ENCODE assay signal across 12 mouse cellular contexts in the genomic region with DNA sequence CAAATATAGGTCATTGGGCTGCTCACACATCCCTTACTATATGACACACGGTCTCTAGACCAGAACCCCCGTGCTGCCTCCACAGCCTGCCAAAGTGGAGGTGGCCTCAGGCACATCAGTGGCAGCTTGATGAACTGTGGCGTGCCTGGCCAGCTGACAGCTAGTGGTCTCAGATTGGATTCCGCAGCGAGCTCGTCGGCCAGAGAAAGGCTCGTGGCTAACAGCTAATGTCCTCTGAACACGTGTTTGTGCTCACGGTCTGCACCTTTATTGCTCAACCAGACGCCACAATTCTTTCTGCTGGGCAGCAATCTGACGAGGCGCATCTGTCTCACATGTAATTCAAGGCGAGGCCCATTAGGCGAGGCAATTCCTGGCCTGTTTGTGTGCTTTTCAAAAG.
A peak's percentile ranks its signal among the peaks of the same experiment; 100 is the strongest.
DNase-seq lines count a peak whose midpoint lies in the region; ATAC-seq and TF ChIP-seq lines count a peak whose summit lies in the region.
"Had no signal": no experiment of that assay in that cellular context is flagged by ENCODE, and none has a peak within 500 bp of the region (broad histone marks: within the 10 kb centered on the region; RNA-seq: fewer than 3 reads in every experiment).

No protein-coding gene starts in this region.

- no peaks in the 10 kb centered on the region for H3K27me3 ChIP-seq in heart, embryonic 13.5 days (replicated peaks)
- H3K27me3 ChIP-seq in heart, embryonic 11.5 days (ENCODE audit: control insufficient read depth, insufficient read depth, low read length): no peaks in the 10 kb centered on the region
- H3K27me3 ChIP-seq in hindbrain, postnatal 0 days (ENCODE audit: insufficient read depth, low read length): no peaks in the 10 kb centered on the region
- H3K27me3 ChIP-seq in midbrain, embryonic 16.5 days (ENCODE audit: control insufficient read depth, insufficient read depth, low read depth, low read length): no peaks in the 10 kb centered on the region; the same call in 1 of the 2 replicates

- H3K9ac ChIP-seq in heart, embryonic 13.5 days: 0 out of 2 replicates have a peak overlapping the region, but pooled peaks have one; percentile 6
- no peak overlapping the region for H3K9ac ChIP-seq in heart, embryonic 11.5 days (ENCODE audit: low read depth, low read length)
- H3K9ac ChIP-seq in hindbrain, postnatal 0 days (replicated peaks; ENCODE audit: low read length): no peak overlapping the region
- H3K9ac ChIP-seq in midbrain, embryonic 16.5 days (ENCODE audit: low read depth, low read length): 0 out of 2 replicates have a peak overlapping the region, but pooled peaks have one; percentile 2

- no peaks in the 10 kb centered on the region for H3K36me3 ChIP-seq in heart, embryonic 13.5 days
- no peaks in the 10 kb centered on the region for H3K36me3 ChIP-seq in heart, embryonic 11.5 days (ENCODE audit: control insufficient read depth, insufficient read depth, low read length)
- no peaks in the 10 kb centered on the region for H3K36me3 ChIP-seq in hindbrain, postnatal 0 days (ENCODE audit: insufficient read depth, low read length)
- no peaks in the 10 kb centered on the region for H3K36me3 ChIP-seq in midbrain, embryonic 16.5 days (ENCODE audit: control insufficient read depth, insufficient read depth, low read length)

- no peak overlapping the region for H3K4me3 ChIP-seq in heart, embryonic 13.5 days
- H3K4me3 ChIP-seq in heart, embryonic 11.5 days (ENCODE audit: low read depth, low read length): no peak overlapping the region
- no peak overlapping the region for H3K4me3 ChIP-seq in hindbrain, postnatal 0 days (ENCODE audit: low read length)
- H3K4me3 ChIP-seq in midbrain, embryonic 16.5 days (ENCODE audit: low read depth, low read length): no peak overlapping the region

- DNase-seq in embryo, embryonic 10.5 days (ENCODE audit: low spot score): peak; percentile 64
- DNase-seq in hindbrain, postnatal 0 days (ENCODE audit: low spot score): peak; percentile 74
- DNase-seq in frontal cortex, postnatal 14 days (ENCODE audit: low spot score in 2 of 2): no peak
- no peak for DNase-seq in kidney, adult 8-10 months
- no peak for DNase-seq in testis, postnatal 14 days (ENCODE audit: low spot score)
- DNase-seq: adrenal gland, adult 2 months; kidney, postnatal 10 days; right cerebral cortex, postnatal 14 days had no signal

- peaks cover 39% of the 10 kb centered on the region for H3K4me1 ChIP-seq in heart, embryonic 13.5 days
- H3K4me1 ChIP-seq in heart, embryonic 11.5 days (ENCODE audit: control insufficient read depth, insufficient read depth, low read length): peaks cover 24% of the 10 kb centered on the region
- peaks cover 4% of the 10 kb centered on the region; the same call in 1 of the 2 replicates for H3K4me1 ChIP-seq in hindbrain, postnatal 0 days (ENCODE audit: insufficient read depth, low read length)
- peaks cover 22% of the 10 kb centered on the region for H3K4me1 ChIP-seq in midbrain, embryonic 16.5 days (ENCODE audit: control insufficient read depth, insufficient read depth, low read length)

- 49% methylated on average over 15 of the region's 15 CpGs for WGBS in heart, embryonic 13.5 days
- 51% methylated on average over 15 of the region's 15 CpGs for WGBS in heart, embryonic 11.5 days (ENCODE audit: insufficient replicate concordance)
- WGBS in hindbrain, postnatal 0 days: 25% methylated on average over 15 of the region's 15 CpGs
- 27% methylated on average over 15 of the region's 15 CpGs for WGBS in midbrain, embryonic 16.5 days

- no peak overlapping the region for H3K4me2 ChIP-seq in heart, embryonic 13.5 days
- H3K4me2 ChIP-seq in heart, embryonic 11.5 days: no peak overlapping the region
- H3K4me2 ChIP-seq in hindbrain, postnatal 0 days (ENCODE audit: low read depth, low read length): no peak overlapping the region
- no peak overlapping the region for H3K4me2 ChIP-seq in midbrain, embryonic 16.5 days (ENCODE audit: low read length)

- no peak for ATAC-seq in heart, embryonic 13.5 days (ENCODE audit: extremely low read depth, insufficient number of reproducible peaks, low FRiP score, low TSS enrichment)
- ATAC-seq in heart, embryonic 11.5 days (replicated peaks; ENCODE audit: insufficient number of reproducible peaks, low FRiP score, low TSS enrichment): no peak
- peak; percentile 63; the same call in 1 of the 2 replicates for ATAC-seq in hindbrain, postnatal 0 days
- ATAC-seq in midbrain, embryonic 16.5 days: no peak

- H3K27ac ChIP-seq in heart, embryonic 13.5 days (replicated peaks): no peak overlapping the region
- no peak overlapping the region for H3K27ac ChIP-seq in heart, embryonic 11.5 days (ENCODE audit: low read depth, low read length)
- no peak overlapping the region for H3K27ac ChIP-seq in hindbrain, postnatal 0 days
- H3K27ac ChIP-seq in midbrain, embryonic 16.5 days (ENCODE audit: low read length): peak overlapping the region; percentile 53
- H3K27ac ChIP-seq: macrophage had no signal

- no peak for TF ChIP-seq CTCF in hindbrain, postnatal 0 days (IDR thresholded peaks at IDR 0.05; ENCODE audit: low read depth)

- no peaks in the 10 kb centered on the region for H3K9me3 ChIP-seq in heart, embryonic 13.5 days
- no peaks in the 10 kb centered on the region for H3K9me3 ChIP-seq in heart, embryonic 11.5 days (replicated peaks; ENCODE audit: control insufficient read depth, low read length)
- no peaks in the 10 kb centered on the region for H3K9me3 ChIP-seq in hindbrain, postnatal 0 days (ENCODE audit: low read length)
- no peaks in the 10 kb centered on the region for H3K9me3 ChIP-seq in midbrain, embryonic 16.5 days (replicated peaks; ENCODE audit: control insufficient read depth, low read length, poor library complexity, severe bottlenecking)

Comparison
In these comparisons a context has a peak if more than half of its experiments do, and no peak if none do; other contexts are left out.
1. H3K9ac ChIP-seq: peak in heart, embryonic 13.5 days (single experiment) and midbrain, embryonic 16.5 days (single experiment); none in heart, embryonic 11.5 days (single experiment) and hindbrain, postnatal 0 days (single experiment).
2. DNase-seq: peak in embryo, embryonic 10.5 days (single experiment) and hindbrain, postnatal 0 days (single experiment); none in frontal cortex, postnatal 14 days (0 of 2), kidney, adult 8-10 months (0 of 2) and testis, postnatal 14 days (single experiment).